Mouse (Mus musculus) bone marrow macrophage, adult 2 months (primary cell): ENCODE results near the gene Plcb4.

Experiments
- CTCF ChIP-seq: IDR thresholded peaks from 2 replicates; pipeline ENCODE4 v1.5.1; 2012; ENCODE audit warnings: low read depth, mild to moderate bottlenecking, low read length, moderate library complexity
- POLR2A ChIP-seq: IDR thresholded peaks from 2 replicates; pipeline ENCODE4 v1.6.1; 2012; ENCODE audit warnings: mild to moderate bottlenecking, low read depth, low read length, borderline replicate concordance

GRCm38 (mm10) chr2:135995196-135995595, 336.4 kb downstream of the Plcb4 start:
- no peak for TF ChIP-seq CTCF
- no peak for TF ChIP-seq POLR2A
